Mouse (Mus musculus): ENCODE measurements around the gene Mgat3. TPM values are rescaled to one million over a fixed set of nuclear protein-coding genes. Genes with fewer than 3 reads are reported as not detected.
A peak's percentile ranks its signal among the peaks of the same experiment; 100 is the strongest.

Mgat3 gene
- total RNA-seq, 4 experiments from 2014 or later = 112 to 115 (median 114) TPM

- DNase-seq (ENCODE audit: low spot score in 2 of 2) = no peak
These were observed 85.0 kb downstream of the Mgat3 start for GRCm38 (mm10) chr15:80258240-80259170.

- DNase-seq (ENCODE audit: low spot score in 2 of 2) = no peak
These were observed 86.0 kb downstream of the Mgat3 start for GRCm38 (mm10) chr15:80259406-80260045.

DNA sequence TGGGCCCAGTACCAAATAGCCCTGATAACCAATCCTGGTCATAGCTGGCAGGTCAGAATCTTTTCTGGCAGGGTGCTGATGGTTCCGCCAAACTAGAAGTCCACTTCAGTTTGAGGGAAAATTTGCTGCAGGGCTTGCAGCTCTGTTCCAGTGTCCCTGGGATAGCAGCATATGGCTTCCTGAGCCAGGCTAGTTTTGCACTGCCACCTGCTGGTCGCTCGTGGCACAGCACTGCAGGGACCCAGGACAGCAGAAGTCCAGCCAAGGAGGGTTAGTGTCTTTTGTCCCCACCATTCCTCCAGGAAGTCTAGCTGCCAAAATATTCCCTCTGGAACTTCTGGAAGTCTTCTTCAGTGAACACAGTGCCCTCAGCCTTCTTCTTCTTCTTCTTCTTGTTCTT is 87.2 kb downstream of the Mgat3 start:
- peak; percentile 72 to 88 for DNase-seq (ENCODE audit: low spot score in 2 of 2)

DNA sequence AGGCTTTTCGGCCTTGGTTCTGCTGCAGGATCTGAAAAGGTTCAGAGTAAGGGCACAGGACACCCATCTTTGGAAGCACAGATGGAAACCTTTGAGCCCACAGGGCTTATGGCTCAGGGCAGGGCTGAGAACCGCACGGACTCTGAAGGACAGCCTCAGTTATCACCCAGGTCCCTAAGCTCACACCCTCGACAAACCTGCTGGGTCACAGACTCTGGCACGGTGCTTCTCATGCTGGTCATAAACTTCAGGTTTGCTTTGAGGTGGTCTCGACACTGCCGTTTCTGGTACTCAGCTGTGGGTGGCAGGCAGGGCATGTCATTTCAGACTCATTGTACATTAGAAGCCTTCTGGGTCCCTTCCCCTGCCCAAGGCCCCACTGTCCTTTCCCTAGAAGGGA is 87.6 kb downstream of the Mgat3 start:
- no peak for DNase-seq (ENCODE audit: low spot score in 2 of 2)

- peak; percentile 78 to 87 for DNase-seq (ENCODE audit: low spot score in 2 of 2)
These were observed 90.4 kb downstream of the Mgat3 start, which contains the start of gene Rps19bp1 for GRCm38 (mm10) chr15:80263610-80264575. Gene Rps19bp1, minus strand, starts transcription at chr15:80264315.

Other genes starting within 250 kb of the Mgat3 start
- 10 to 100 TPM; 46.0 to 62.9 (median 52.2) TPM for gene Cbx7, start 202.6 kb upstream of the Mgat3 start, total RNA-seq (2022)
- 10 to 100 TPM; 30.3 to 38.4 (median 34.6) TPM for gene Pdgfb, start 158.7 kb upstream of the Mgat3 start, total RNA-seq (2022)
- gene Syngr1, start 82.4 kb upstream of the Mgat3 start, total RNA-seq (2022) = 100 to 1,000 TPM; 383 to 406 (median 399) TPM
- gene Rpl3, start 81.9 kb upstream of the Mgat3 start, total RNA-seq (2022) = 100 to 1,000 TPM; 431 to 611 (median 527) TPM
- 10 to 100 TPM; 27.3 to 29.5 (median 29.0) TPM for gene Tab1, start 40.6 kb upstream of the Mgat3 start, total RNA-seq (2022)
- gene Mief1, start 60.3 kb downstream of the Mgat3 start, total RNA-seq (2022) = 10 to 100 TPM; 27.6 to 34.5 (median 32.5) TPM
- gene AC140267.1, start 62.1 kb downstream of the Mgat3 start, total RNA-seq (2022) = 10 to 100 TPM in 3 of 4 experiments, 1 to 10 TPM in 1; 7.2 to 42.3 (median 29.6) TPM
- 100 to 1,000 TPM in 2 of 4 experiments, 10 to 100 TPM in 2; 97.7 to 104 (median 99.8) TPM for gene Atf4, start 81.5 kb downstream of the Mgat3 start, total RNA-seq (2022)
- 10 to 100 TPM; 29.9 to 41.0 (median 34.0) TPM for gene Rps19bp1, start 90.6 kb downstream of the Mgat3 start, total RNA-seq (2022)
- 10 to 100 TPM; 37.6 to 48.2 (median 41.8) TPM for gene Cacna1i, start 113.5 kb downstream of the Mgat3 start, total RNA-seq (2022)

Measured in layer of hippocampus, adult 8-10 months (tissue).